Mouse (Mus musculus): ENCODE data around the gene Ppp1r35. TPM values are rescaled to one million over a fixed set of nuclear protein-coding genes. Genes with fewer than 3 reads are reported as not detected.
"Not testable (repeated sequence)": the region's sequence is repeated elsewhere in the genome, so short reads cannot be mapped to it uniquely, and the experiment has no call there.

Gene Ppp1r35
- polyA plus RNA-seq, 1 experiment from 2014 or later = 36.7 TPM

DNA sequence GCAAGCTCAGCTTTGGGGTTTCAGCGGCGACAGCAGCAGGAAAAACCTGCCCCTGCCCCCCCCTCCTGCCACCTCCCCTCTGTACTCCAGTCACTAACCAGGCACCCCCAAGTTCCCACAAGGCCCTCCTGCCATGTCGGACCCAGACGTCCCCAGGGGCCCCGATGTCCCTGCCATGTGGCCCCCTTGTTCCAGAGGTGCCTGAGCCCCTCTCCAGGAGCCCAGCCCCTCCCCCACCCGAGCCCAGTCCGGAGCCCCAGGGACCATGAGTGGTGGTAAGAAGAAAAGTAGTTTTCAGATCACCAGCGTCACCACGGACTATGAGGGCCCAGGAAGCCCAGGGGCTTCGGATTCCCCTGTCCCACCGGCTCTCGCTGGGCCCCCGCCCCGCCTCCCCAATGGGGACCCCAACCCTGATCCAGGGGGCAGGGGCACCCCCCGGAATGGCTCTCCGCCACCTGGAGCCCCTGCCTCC is 31.8 kb upstream of the Ppp1r35 start:
- peaks cover 21% of the 10 kb centered on the region for H3K36me3 ChIP-seq (ENCODE audit: control insufficient read depth, insufficient read depth, low read length)
- H3K27me3 ChIP-seq (ENCODE audit: control insufficient read depth, insufficient read depth, low read length) = no peaks in the 10 kb centered on the region
- no peaks in the 10 kb centered on the region for H3K9me3 ChIP-seq (ENCODE audit: control insufficient read depth, low read length)
- peak overlapping the region; percentile 96 to 98 for H3K27ac ChIP-seq (replicated peaks in 1 of 2; ENCODE audit: control insufficient read depth in 1 of 2, insufficient read depth in 1 of 2, low read depth in 2 of 2, low read length in 2 of 2)
- peak overlapping the region; percentile 90 for H3K9ac ChIP-seq (ENCODE audit: low read length)
- H3K4me1 ChIP-seq (ENCODE audit: control insufficient read depth in 2 of 2, insufficient read depth in 2 of 2, low read length in 2 of 2) = peaks cover 23 to 45% of the 10 kb centered on the region in 2 experiments
- H3K4me3 ChIP-seq (ENCODE audit: control insufficient read depth in 1 of 2, insufficient read depth in 1 of 2, low read depth in 1 of 2, low read length in 2 of 2) = peak overlapping the region; percentile 87 to 88
- H3K4me2 ChIP-seq (ENCODE audit: low read length) = peak overlapping the region; percentile 99
- under 1% methylated on average over 16 of the region's 16 CpGs for WGBS
- no peak for ATAC-seq (ENCODE audit: insufficient number of reproducible peaks, insufficient read depth, low FRiP score, low read depth)

DNA sequence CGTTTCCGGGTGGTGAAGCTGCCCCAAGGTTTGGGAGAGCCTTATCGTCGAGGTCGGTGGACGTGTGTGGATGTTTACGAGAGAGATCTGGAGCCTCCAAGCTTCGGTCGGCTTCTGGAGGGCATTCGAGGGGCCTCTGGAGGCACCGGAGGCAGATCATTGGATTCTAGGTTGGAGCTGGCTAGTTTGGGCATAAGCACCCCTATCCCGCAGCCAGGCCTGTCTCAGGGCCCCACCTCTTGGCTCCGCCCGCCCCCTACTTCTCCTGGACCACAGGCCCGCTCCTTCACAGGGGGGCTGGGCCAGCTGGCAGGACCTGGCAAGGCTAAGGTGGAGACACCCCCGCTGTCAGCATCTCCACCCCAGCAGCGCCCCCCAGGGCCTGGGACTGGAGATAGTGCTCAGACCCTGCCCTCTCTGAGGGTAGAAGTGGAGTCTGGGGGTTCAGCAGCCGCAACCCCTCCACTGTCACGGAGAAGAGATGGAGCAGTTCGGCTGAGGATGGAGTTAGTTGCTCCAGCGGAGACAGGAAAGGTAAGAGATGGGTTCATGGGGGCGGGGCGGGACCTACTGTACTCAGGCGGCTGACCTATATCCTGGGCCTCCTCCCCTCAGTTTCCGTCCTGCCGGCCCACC is 31.2 kb upstream of the Ppp1r35 start:
- H3K36me3 ChIP-seq (ENCODE audit: control insufficient read depth, insufficient read depth, low read length) = peaks cover 26% of the 10 kb centered on the region
- peak overlapping the region; percentile 99 for H3K4me2 ChIP-seq (ENCODE audit: low read length)
- under 1% methylated on average over 26 of the region's 26 CpGs for WGBS
- no peaks in the 10 kb centered on the region for H3K27me3 ChIP-seq (ENCODE audit: control insufficient read depth, insufficient read depth, low read length)
- H3K4me3 ChIP-seq (ENCODE audit: control insufficient read depth in 1 of 2, insufficient read depth in 1 of 2, low read depth in 1 of 2, low read length in 2 of 2) = peak overlapping the region; percentile 87 to 88
- 0 out of 2 replicates have a peak, but pooled peaks have one; percentile 11 for ATAC-seq (ENCODE audit: insufficient number of reproducible peaks, insufficient read depth, low FRiP score, low read depth)
- peak overlapping the region; percentile 90 for H3K9ac ChIP-seq (ENCODE audit: low read length)
- H3K9me3 ChIP-seq (ENCODE audit: control insufficient read depth, low read length) = no peaks in the 10 kb centered on the region
- peak overlapping the region; percentile 96 to 98 for H3K27ac ChIP-seq (replicated peaks in 1 of 2; ENCODE audit: control insufficient read depth in 1 of 2, insufficient read depth in 1 of 2, low read depth in 2 of 2, low read length in 2 of 2)
- peaks cover 23 to 47% of the 10 kb centered on the region in 2 experiments for H3K4me1 ChIP-seq (ENCODE audit: control insufficient read depth in 2 of 2, insufficient read depth in 2 of 2, low read length in 2 of 2)

DNA sequence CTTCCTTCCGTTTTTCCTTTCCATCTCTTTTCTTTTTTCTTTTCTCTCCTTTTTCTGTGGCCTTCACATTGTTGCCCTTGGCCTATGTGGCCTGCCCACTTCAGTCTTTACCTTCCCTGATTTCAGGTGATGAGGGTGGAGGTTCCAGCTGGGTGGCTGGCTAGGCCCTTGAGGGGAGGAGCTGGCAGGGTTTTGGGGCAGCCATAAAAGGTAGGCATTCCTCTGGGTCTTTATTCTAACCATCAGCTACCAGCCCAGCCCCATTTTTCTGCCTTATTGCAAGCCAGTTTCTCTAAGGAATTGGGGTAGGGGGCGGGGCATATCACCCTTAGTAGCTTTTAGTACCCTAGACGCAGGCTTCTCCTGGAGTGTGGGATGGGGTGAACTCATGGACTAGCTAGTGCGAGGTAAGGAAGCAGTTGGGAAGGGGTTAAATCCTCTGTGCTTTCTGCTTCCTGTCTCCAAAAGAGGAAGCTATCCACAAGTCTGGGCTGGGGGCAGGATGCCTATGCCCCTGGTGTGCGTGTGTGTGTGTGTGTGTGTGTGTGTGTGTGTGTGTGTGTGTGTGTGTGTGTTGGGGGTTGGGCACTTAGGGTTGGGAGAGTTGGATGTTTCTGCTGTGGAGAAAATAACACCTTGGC is 30.4 kb upstream of the Ppp1r35 start:
- Histone ChIP-seq H3K4me2 (ENCODE audit: low read length) (peak overlapping the region; percentile 99), H3K4me1 (ENCODE audit: control insufficient read depth in 2 of 2, insufficient read depth in 2 of 2, low read length in 2 of 2) (peaks cover 28 to 54% of the 10 kb centered on the region in 2 experiments), H3K36me3 (ENCODE audit: control insufficient read depth, insufficient read depth, low read length) (peaks cover 34% of the 10 kb centered on the region), H3K9ac (ENCODE audit: low read length) (peak overlapping the region; percentile 90), H3K4me3 (ENCODE audit: control insufficient read depth in 1 of 2, insufficient read depth in 1 of 2, low read depth in 1 of 2, low read length in 2 of 2) (peak overlapping the region; percentile 87 to 88), H3K9me3 (ENCODE audit: control insufficient read depth, low read length) (no peaks in the 10 kb centered on the region), H3K27ac (replicated peaks in 1 of 2; ENCODE audit: control insufficient read depth in 1 of 2, insufficient read depth in 1 of 2, low read depth in 2 of 2, low read length in 2 of 2) (peak overlapping the region; percentile 96 to 98), H3K27me3 (ENCODE audit: control insufficient read depth, insufficient read depth, low read length) (no peaks in the 10 kb centered on the region)
- 28% methylated on average over 5 of the region's 5 CpGs for WGBS
- ATAC-seq (ENCODE audit: insufficient number of reproducible peaks, insufficient read depth, low FRiP score, low read depth) = no peak

DNA sequence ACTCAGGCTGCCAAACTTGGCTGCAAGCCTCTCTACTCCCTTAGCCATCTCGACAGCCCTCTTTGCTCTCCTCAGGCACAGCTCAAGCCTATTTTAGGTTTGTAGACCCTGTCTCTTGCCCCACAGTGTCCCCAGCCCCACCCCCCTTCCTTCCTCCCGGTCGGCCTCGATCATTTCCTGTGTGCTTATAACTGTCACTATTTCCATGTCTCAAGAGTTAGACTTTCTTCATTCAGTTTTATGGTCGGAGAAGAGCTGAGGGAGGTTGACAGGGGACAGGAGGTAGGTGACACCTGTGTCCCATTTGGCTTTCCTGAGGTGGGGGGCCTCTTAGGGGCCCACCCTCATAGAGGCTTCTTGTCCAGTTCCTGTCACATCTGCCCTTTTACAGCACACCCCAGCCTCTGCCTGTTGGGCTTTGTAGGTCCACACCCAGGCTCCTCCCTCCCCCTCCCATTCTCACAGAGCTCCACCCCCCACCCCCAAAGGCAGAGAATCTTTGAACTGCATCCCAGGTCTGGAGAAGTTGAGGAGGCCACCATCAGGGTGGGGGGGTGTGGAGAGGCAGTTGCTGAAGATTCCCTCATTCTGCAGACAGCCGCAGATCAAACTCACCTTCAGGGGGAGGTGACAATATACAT is 29.3 kb upstream of the Ppp1r35 start:
- ATAC-seq (ENCODE audit: insufficient number of reproducible peaks, insufficient read depth, low FRiP score, low read depth) = no peak
- Histone ChIP-seq H3K4me1 (ENCODE audit: control insufficient read depth in 2 of 2, insufficient read depth in 2 of 2, low read length in 2 of 2) (peaks cover 31 to 60% of the 10 kb centered on the region in 2 experiments), H3K4me3 (ENCODE audit: control insufficient read depth in 1 of 2, insufficient read depth in 1 of 2, low read depth in 1 of 2, low read length in 2 of 2) (peak overlapping the region in 1 of 2 experiments; percentile 88; a peak in 2 of 4 replicates), H3K27me3 (ENCODE audit: control insufficient read depth, insufficient read depth, low read length) (no peaks in the 10 kb centered on the region), H3K4me2 (ENCODE audit: low read length) (peak overlapping the region; percentile 99), H3K9ac (ENCODE audit: low read length) (peak overlapping the region; percentile 90), H3K9me3 (ENCODE audit: control insufficient read depth, low read length) (no peaks in the 10 kb centered on the region), H3K27ac (replicated peaks in 1 of 2; ENCODE audit: control insufficient read depth in 1 of 2, insufficient read depth in 1 of 2, low read depth in 2 of 2, low read length in 2 of 2) (peak overlapping the region; percentile 51 to 98; a peak in 3 of 4 replicates), H3K36me3 (ENCODE audit: control insufficient read depth, insufficient read depth, low read length) (peaks cover 45% of the 10 kb centered on the region)
- WGBS = 50% methylated on average over 6 of the region's 6 CpGs

DNA sequence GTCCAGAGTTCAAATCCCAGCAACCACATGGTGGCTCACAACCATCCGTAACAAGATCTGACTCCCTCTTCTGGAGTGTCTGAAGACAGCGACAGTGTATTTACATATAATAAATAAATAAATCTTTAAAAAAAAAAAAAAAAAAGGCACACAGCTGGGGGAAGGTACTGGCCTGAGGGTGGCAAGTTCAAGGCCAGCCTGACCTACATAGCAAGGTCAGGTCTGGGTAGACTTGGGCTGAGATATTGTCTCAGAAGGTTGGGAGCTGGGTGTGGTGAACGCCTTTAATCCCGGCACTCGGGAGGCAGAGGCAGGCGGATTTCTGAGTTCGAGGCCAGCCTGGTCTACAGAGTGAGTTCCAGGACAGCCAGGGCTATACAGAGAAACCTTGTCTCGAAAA is 28.4 kb upstream of the Ppp1r35 start:
- H3K4me1 ChIP-seq (ENCODE audit: control insufficient read depth in 2 of 2, insufficient read depth in 2 of 2, low read length in 2 of 2) = peaks cover 31 to 60% of the 10 kb centered on the region in 2 experiments
- H3K9ac ChIP-seq (ENCODE audit: low read length); H3K4me2 ChIP-seq (ENCODE audit: low read length); ATAC-seq (ENCODE audit: insufficient number of reproducible peaks, insufficient read depth, low FRiP score, low read depth); H3K4me3 ChIP-seq (ENCODE audit: control insufficient read depth in 1 of 2, insufficient read depth in 1 of 2, low read depth in 1 of 2, low read length in 2 of 2); H3K27me3 ChIP-seq (ENCODE audit: control insufficient read depth, insufficient read depth, low read length); H3K9me3 ChIP-seq (ENCODE audit: control insufficient read depth, low read length): not testable (repeated sequence)
- H3K27ac ChIP-seq (replicated peaks in 1 of 2; ENCODE audit: control insufficient read depth in 1 of 2, insufficient read depth in 1 of 2, low read depth in 2 of 2, low read length in 2 of 2) = peak overlapping the region in 1 of 2 experiments; percentile 86; a peak in 2 of 4 replicates
- H3K36me3 ChIP-seq (ENCODE audit: control insufficient read depth, insufficient read depth, low read length) = peaks cover 51% of the 10 kb centered on the region
- 93% methylated on average over 6 of the region's 8 CpGs for WGBS

DNA sequence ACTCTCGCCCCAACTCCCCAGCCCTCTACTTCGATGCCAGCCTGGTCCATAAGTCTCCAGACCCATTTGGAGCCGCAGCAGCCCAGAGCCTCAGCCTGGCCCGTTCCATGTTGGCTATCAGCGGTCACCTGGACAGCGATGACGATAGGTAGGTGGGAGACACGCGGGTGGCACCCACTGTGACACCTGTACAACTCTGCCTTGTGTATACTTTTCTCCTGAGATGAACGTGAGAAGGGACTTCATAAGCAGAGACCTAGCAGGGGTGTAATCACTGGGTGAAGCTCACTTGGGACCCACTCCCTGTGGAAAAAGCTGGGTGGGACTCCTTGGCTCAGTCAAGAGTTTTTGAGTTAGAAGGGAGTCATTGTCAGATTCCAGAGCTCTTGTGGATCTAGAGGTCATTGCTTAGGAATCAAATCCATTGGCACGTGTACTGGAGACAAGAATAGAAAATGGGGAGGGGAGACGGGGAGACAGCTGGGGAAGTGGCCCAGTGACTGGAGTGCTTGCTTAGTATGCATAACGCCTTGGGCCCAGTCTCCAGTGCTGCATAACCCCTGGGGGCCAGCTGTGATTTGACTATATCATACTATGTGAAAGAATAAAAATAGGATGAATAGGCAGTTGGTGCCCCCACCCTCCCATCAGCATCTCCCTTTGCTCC is 27.3 kb upstream of the Ppp1r35 start:
- H3K4me2 ChIP-seq (ENCODE audit: low read length) = peak overlapping the region; percentile 1; the same call in 1 of the 2 replicates
- H3K9ac ChIP-seq (ENCODE audit: low read length) = peak overlapping the region; percentile 48; the same call in 1 of the 2 replicates

DNA sequence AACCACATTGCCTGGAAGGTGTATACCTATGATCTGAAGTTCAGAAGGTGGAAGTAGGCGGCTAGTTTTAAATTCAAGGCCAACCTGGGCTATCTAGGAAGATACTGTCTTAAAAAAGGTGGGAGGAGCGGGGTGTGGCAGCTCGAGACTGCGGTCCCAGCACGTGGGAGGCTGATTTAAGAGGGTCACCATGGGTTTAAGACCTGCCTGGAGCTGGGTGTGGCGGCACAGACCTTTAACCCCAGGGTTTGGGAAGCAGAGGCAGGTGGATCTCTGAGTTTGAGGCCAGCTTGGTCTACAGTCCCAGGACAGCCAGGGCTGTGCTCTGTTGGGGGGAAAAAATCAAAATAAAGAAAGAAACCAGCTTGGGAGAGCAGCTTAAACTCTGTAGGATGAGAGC is 26.7 kb upstream of the Ppp1r35 start:
- peak overlapping the region; percentile 1; the same call in 1 of the 2 replicates for H3K4me2 ChIP-seq (ENCODE audit: low read length)
- WGBS = 87% methylated on average over 6 of the region's 6 CpGs
- peak overlapping the region; percentile 48; the same call in 1 of the 2 replicates for H3K9ac ChIP-seq (ENCODE audit: low read length)
- no peaks in the 10 kb centered on the region for H3K27me3 ChIP-seq (ENCODE audit: control insufficient read depth, insufficient read depth, low read length)
- no peak for ATAC-seq (ENCODE audit: insufficient number of reproducible peaks, insufficient read depth, low FRiP score, low read depth)
- peaks cover 38 to 71% of the 10 kb centered on the region in 2 experiments for H3K4me1 ChIP-seq (ENCODE audit: control insufficient read depth in 2 of 2, insufficient read depth in 2 of 2, low read length in 2 of 2)
- peak overlapping the region in 1 of 2 experiments; percentile 86; a peak in 2 of 4 replicates for H3K27ac ChIP-seq (replicated peaks in 1 of 2; ENCODE audit: control insufficient read depth in 1 of 2, insufficient read depth in 1 of 2, low read depth in 2 of 2, low read length in 2 of 2)
- peaks cover 62% of the 10 kb centered on the region for H3K36me3 ChIP-seq (ENCODE audit: control insufficient read depth, insufficient read depth, low read length)
- no peaks in the 10 kb centered on the region for H3K9me3 ChIP-seq (ENCODE audit: control insufficient read depth, low read length)
- H3K4me3 ChIP-seq (ENCODE audit: control insufficient read depth in 1 of 2, insufficient read depth in 1 of 2, low read depth in 1 of 2, low read length in 2 of 2) = no peak overlapping the region

More for the DNA sequence above, 27.3 kb upstream of the Ppp1r35 start:
- Histone ChIP-seq H3K9me3 (ENCODE audit: control insufficient read depth, low read length) (no peaks in the 10 kb centered on the region), H3K27me3 (ENCODE audit: control insufficient read depth, insufficient read depth, low read length) (no peaks in the 10 kb centered on the region), H3K4me1 (ENCODE audit: control insufficient read depth in 2 of 2, insufficient read depth in 2 of 2, low read length in 2 of 2) (peaks cover 35 to 67% of the 10 kb centered on the region in 2 experiments), H3K36me3 (ENCODE audit: control insufficient read depth, insufficient read depth, low read length) (peaks cover 62% of the 10 kb centered on the region), H3K27ac (replicated peaks in 1 of 2; ENCODE audit: control insufficient read depth in 1 of 2, insufficient read depth in 1 of 2, low read depth in 2 of 2, low read length in 2 of 2) (peak overlapping the region; percentile 73 to 86), H3K4me3 (ENCODE audit: control insufficient read depth in 1 of 2, insufficient read depth in 1 of 2, low read depth in 1 of 2, low read length in 2 of 2) (no peak overlapping the region)
- ATAC-seq (ENCODE audit: insufficient number of reproducible peaks, insufficient read depth, low FRiP score, low read depth) = no peak
- WGBS = 70% methylated on average over 13 of the region's 13 CpGs

Data from heart, embryonic 14.5 days (tissue).